Mouse (Mus musculus): Measurements from ENCODE around the gene Zfp385b. TPM values are rescaled to one million over a fixed set of nuclear protein-coding genes. Genes with fewer than 3 reads are reported as not detected.

Zfp385b gene
- total and polyA plus RNA-seq, 3 experiments, result not detected

GRCm38 (mm10) chr2:77690316-77690715, 129.1 kb downstream of the Zfp385b start:
- dilution Hi-C loops (cut with MboI; ENCODE audit: extremely low pct_ligation_motif_present, extremely low pct_unique_long_range_greater_than_20kb, low sequenced_read_pairs), result no loop called here
- DNase-seq (ENCODE audit: extremely low read depth), result no peak
- Histone ChIP-seq H3K36me3 (replicated peaks in 1 of 2; ENCODE audit: control insufficient read depth in 1 of 2, insufficient read depth in 1 of 2, low read length in 1 of 2) (no peaks in the 10 kb centered on the region), H3K4me3 (replicated peaks in 1 of 3; ENCODE audit: low read depth in 2 of 3, low read length in 2 of 3, poor library complexity in 1 of 3) (no peak overlapping the region), H3K4me2 (ENCODE audit: insufficient read depth, low read depth, poor library complexity, severe bottlenecking) (no peak overlapping the region), H3K9ac (ENCODE audit: insufficient read depth, low read depth) (no peak overlapping the region), H3K4me1 (ENCODE audit: control insufficient read depth in 1 of 2, insufficient read depth in 2 of 2) (no peaks in the 10 kb centered on the region), H3K27ac (ENCODE audit: insufficient read depth, low read depth) (no peak overlapping the region), H3K27me3 (replicated peaks) (no peaks in the 10 kb centered on the region), H3K79me2 (replicated peaks; ENCODE audit: control insufficient read depth, extremely low read depth, insufficient read depth, poor library complexity, severe bottlenecking) (no peaks in the 10 kb centered on the region), H3K9me3 (replicated peaks; ENCODE audit: low read length) (peaks cover 52% of the 10 kb centered on the region)
- in situ Hi-C loops (cut with MboI; ENCODE audit: low pct_ligation_motif_present, low pct_unique_long_range_greater_than_20kb, low sequenced_read_pairs), result no loop called here
- TF ChIP-seq MAZ (IDR thresholded peaks at IDR 0.05; ENCODE audit: low read depth, low read length) (no peak), MAX (IDR thresholded peaks at IDR 0.05; ENCODE audit: low read length) (no peak), JUN (IDR thresholded peaks at IDR 0.05; ENCODE audit: insufficient read depth, low read depth, low read length) (no peak), UBTF (IDR thresholded peaks at IDR 0.05; ENCODE audit: low read depth, low read length) (no peak), ETS1 (conservative IDR thresholded peaks at IDR 0.05; ENCODE audit: low read depth, low read length) (no peak), PAX5 (IDR thresholded peaks at IDR 0.05; ENCODE audit: low read length) (no peak), HCFC1 (IDR thresholded peaks at IDR 0.05; ENCODE audit: low read depth, low read length) (no peak), CHD1 (IDR thresholded peaks at IDR 0.05; ENCODE audit: low read depth, low read length) (no peak), GABPA (IDR thresholded peaks at IDR 0.05; ENCODE audit: insufficient replicate concordance, low read depth, low read length) (no peak), IRF4 (IDR thresholded peaks at IDR 0.05; ENCODE audit: low read depth, low read length) (no peak), SMC3 (IDR thresholded peaks at IDR 0.05; ENCODE audit: low read depth, low read length) (no peak), ZNF384 (IDR thresholded peaks at IDR 0.05; ENCODE audit: low read depth, low read length) (no peak), ZKSCAN1 (IDR thresholded peaks at IDR 0.05; ENCODE audit: borderline replicate concordance, low read depth, low read length) (no peak), SIN3A (IDR thresholded peaks at IDR 0.05; ENCODE audit: low read length) (no peak), TCF12 (IDR thresholded peaks at IDR 0.05; ENCODE audit: low read depth, low read length) (no peak), POLR2A (IDR thresholded peaks at IDR 0.05; ENCODE audit: low read depth, low read length) (no peak), EP300 (IDR thresholded peaks at IDR 0.05; ENCODE audit: low read length) (no peak), ZMIZ1 (IDR thresholded peaks at IDR 0.05; ENCODE audit: low read depth, low read length) (no peak)

- Histone ChIP-seq H3K4me1 (ENCODE audit: control insufficient read depth in 1 of 2, insufficient read depth in 2 of 2) (no peaks in the 10 kb centered on the region), H3K27ac (ENCODE audit: insufficient read depth, low read depth) (no peak overlapping the region), H3K4me2 (ENCODE audit: insufficient read depth, low read depth, poor library complexity, severe bottlenecking) (no peak overlapping the region), H3K4me3 (replicated peaks in 1 of 3; ENCODE audit: low read depth in 2 of 3, low read length in 2 of 3, poor library complexity in 1 of 3) (no peak overlapping the region), H3K27me3 (replicated peaks) (no peaks in the 10 kb centered on the region), H3K9me3 (replicated peaks; ENCODE audit: low read length) (peaks cover 51% of the 10 kb centered on the region), H3K79me2 (replicated peaks; ENCODE audit: control insufficient read depth, extremely low read depth, insufficient read depth, poor library complexity, severe bottlenecking) (no peaks in the 10 kb centered on the region), H3K36me3 (replicated peaks in 1 of 2; ENCODE audit: control insufficient read depth in 1 of 2, insufficient read depth in 1 of 2, low read length in 1 of 2) (no peaks in the 10 kb centered on the region), H3K9ac (ENCODE audit: insufficient read depth, low read depth) (no peak overlapping the region)
- in situ Hi-C loops (cut with MboI; ENCODE audit: low pct_ligation_motif_present, low pct_unique_long_range_greater_than_20kb, low sequenced_read_pairs) (no loop called here), dilution Hi-C loops (cut with MboI; ENCODE audit: extremely low pct_ligation_motif_present, extremely low pct_unique_long_range_greater_than_20kb, low sequenced_read_pairs) (no loop called here)
- TF ChIP-seq GABPA (IDR thresholded peaks at IDR 0.05; ENCODE audit: insufficient replicate concordance, low read depth, low read length) (no peak), MAX (IDR thresholded peaks at IDR 0.05; ENCODE audit: low read length) (no peak), UBTF (IDR thresholded peaks at IDR 0.05; ENCODE audit: low read depth, low read length) (no peak), ETS1 (conservative IDR thresholded peaks at IDR 0.05; ENCODE audit: low read depth, low read length) (no peak), JUN (IDR thresholded peaks at IDR 0.05; ENCODE audit: insufficient read depth, low read depth, low read length) (no peak), HCFC1 (IDR thresholded peaks at IDR 0.05; ENCODE audit: low read depth, low read length) (no peak), MYC (IDR thresholded peaks at IDR 0.05; ENCODE audit: low read depth, low read length) (no peak), KAT2A (IDR thresholded peaks at IDR 0.05; ENCODE audit: insufficient replicate concordance, low read length) (no peak)
- no peak for DNase-seq (ENCODE audit: extremely low read depth)
Measured at GRCm38 (mm10) chr2:77688651-77689050, 130.8 kb downstream of the Zfp385b start.

Measured in CH12.LX (cell line).